Mouse (Mus musculus) heart, postnatal 4 days (tissue): ENCODE measurements around the gene 2310034G01Rik. TPM values are rescaled to one million over a fixed set of nuclear protein-coding genes. Genes with fewer than 3 reads are reported as not detected.

Source experiments
- DNase-seq: peaks from one replicate; pipeline ENCODE4 v3.0.0; 2021
- total RNA-seq, 2 experiments: library from RNA; stranded (reverse); gene quantifications; 2 replicates each; pipeline ENCODE4 v1.2.3; 2021

The 2310034G01Rik gene
- total RNA-seq, 2 experiments from 2014 or later = 0.18 TPM; not detected in 1

GRCm38 (mm10) chr19:46357344-46358280, 7.5 kb upstream of the 2310034G01Rik start:
- peak; percentile 39 for DNase-seq

DNA sequence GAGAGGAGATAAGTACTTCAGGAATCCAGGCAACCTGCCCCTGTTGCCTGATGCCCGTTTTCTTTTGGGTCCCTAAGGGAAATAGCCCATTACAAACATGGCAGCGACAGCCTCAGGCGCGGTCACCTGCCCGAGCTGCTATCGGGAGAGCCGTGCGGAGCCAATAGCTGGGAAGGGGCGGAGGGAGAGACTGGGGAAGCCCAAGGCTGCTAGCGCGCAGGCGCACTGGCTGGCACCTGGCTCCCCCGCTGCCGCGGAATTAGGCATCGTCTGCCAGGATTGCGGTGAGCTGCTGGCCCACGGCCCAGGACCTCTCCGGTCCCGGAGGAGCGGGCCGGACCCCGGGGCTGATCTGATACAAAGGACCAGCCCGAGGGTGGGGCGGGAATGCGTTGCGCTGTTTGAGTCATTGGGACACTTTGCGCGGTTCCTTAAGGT, 6.6 kb upstream of the 2310034G01Rik start:
- DNase-seq = peak; percentile 86

DNA sequence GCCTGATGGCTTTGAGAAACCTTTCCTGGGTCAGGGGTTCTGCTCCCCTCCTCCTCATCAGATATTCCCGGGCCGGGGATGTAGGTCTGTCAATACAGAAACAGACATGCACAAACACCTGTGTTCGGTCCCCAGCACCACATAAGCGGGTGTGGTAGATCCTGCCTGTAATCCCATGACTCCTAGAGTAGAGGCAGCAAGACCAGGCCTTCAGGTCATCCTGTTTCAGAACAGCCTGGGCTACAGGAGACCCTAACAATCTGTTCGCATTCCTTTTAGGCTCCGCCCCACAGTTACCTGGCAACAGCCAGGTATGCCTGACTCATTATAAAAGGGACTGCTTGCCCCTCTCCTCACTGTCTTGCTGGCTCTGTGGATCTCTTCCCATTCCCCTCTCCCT, 552 bp downstream of the 2310034G01Rik start:
- no peak for DNase-seq

DNA sequence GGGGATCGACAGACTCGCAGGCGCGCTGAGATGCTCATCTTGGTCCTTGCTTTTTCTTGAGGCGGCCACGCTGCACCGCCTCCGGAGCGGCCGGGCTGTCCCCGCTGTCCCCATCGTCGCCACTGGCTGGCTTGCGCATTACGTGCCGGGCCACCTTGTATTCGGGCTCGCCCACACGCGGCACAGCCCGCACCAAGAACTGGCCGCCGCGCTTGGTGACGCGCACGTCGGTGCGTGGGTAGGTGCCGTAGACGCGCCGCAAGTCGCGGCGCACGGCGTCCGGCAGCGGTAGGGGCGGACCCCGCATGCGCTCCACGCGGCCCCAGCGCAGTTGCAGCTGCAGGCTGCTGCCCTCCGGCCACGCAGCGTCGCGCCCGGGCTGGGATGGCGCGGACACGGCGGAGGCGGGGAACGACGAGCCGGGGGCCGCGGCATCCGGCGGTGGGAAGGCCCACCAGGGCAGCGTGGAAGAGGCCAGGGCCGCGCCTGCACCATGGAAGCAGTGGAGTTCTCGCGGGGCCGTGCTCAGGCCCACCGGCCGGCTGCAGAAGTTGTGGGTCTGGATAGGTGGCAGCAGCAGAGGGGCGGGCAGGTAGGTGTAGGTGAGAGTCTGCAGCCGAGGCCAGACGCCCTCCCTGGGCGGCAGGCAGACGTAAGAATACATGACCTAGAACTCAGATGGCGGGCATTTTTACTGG, 1.2 kb downstream of the 2310034G01Rik start:
- peak; percentile 78 for DNase-seq

DNA sequence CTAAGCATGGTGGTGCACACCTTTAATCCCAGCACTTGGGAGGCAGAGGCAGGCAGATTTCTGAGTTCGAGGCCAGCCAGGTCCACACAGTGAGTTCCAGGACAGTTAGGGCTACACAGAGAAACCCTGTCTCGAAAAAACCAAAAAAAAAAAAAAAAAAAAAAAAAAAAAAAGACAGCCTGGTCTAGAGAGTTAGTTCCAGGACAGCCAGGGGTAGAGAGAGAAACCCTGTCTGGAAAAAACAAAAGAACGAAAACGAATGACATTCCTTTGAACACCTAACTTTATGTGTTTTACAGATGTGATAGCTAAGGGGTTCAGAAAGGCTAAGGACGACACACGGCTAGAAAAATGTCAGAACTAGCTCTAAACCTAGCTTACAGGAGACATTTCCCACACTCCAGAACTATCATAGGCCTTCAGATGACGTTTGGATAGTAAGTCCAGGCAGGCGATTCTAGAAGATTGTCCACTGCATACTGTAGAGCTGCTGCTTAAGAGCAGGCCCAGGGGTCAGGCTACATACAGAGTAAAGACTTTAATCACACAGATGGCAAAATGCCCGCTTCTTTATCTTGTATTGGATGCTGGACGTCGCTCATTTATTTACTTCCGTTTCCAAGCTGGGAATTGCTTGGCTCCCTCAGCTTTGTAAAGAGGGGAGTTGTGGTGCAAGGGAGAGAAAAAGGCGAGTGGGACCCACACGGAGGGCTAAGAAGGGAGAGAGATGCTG, 2.0 kb downstream of the 2310034G01Rik start:
- DNase-seq = no peak

DNA sequence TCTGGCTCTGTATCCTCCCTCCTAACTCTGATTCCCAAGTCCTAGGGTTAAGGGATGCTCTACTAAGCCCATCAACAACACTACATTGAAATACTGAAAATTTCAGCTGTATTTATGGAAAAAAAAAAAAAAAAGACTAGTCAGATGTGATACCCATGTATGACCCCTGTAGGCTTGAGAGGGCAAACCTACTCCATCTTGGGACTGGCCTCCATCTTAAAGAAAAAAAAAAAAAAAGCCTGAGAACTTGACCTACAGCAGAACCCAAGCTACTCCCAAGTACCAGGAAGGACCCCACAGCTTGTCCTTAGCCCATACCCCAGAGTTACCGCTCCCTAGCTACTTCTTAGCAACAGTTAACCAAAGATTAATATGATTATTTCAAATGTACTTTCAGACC, 3.0 kb downstream of the 2310034G01Rik start:
- DNase-seq = no peak

DNA sequence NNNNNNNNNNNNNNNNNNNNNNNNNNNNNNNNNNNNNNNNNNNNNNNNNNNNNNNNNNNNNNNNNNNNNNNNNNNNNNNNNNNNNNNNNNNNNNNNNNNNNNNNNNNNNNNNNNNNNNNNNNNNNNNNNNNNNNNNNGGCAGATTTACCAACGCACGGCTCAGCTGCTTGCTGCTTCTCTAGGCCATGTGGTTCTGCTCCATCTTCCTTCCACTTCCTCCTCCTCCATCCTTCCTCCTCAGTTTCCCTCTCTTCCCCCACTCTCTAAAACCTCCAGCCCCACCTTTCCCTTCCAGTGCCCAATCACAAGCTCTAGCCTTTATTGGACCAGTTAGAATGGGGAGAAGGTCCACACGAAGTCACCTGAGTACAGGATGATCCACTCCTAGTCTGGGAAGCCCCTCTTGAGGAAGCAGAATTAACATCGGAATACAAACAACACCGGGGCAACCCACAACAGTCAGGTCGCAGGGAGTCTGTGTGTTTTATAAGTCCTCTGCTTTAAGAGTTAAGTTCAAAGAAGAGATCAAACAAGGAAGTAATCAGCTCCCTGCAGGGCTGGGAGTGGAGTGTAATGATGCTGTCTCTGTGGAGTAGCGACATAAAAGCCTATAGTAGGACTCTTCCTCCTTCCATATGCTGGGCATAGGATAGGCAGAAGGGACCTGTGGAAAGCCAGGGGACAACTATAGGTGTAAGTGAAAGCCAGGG, 5.2 kb downstream of the 2310034G01Rik start:
- no peak for DNase-seq

- DNase-seq = peak; percentile 76
Observed at GRCm38 (mm10) chr19:46339287-46339971, 10.7 kb downstream of the 2310034G01Rik start.

GRCm38 (mm10) chr19:46338942-46339286, 11.2 kb downstream of the 2310034G01Rik start:
- no peak for DNase-seq

DNA sequence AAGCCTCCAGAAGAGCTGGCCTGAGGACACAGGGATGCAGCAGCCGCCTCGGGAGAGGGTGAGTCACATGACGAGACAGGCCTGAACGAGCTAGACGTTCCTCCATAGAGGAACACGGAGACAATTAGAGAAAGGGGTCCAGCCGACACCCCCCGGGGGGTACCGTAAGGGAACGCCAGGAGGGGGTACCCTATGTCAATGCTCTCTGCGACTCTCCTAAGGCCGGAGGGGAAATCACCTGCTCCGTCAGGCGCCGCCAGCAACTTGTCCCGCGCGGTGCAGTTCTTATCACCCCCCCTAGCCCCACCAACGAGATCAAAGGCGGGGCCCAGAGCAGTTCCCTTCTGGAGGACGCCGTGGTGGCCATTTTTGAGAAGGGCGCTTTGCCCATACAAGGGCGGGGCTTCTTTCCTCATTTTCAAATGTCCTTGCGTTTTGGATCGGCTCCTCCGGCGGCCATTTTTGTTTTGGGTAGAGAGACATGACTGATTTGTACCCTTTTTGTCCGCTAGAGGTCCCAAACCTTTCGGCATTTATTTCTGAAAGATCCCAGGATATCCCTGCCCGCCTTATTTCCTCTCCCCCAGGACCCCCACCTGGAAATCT, 11.7 kb downstream of the 2310034G01Rik start, which contains the start of gene Cuedc2:
TSS of gene Cuedc2 (minus strand) at position 372 of the 606 bp plus-strand sequence.
- DNase-seq = peak; percentile 98

DNA sequence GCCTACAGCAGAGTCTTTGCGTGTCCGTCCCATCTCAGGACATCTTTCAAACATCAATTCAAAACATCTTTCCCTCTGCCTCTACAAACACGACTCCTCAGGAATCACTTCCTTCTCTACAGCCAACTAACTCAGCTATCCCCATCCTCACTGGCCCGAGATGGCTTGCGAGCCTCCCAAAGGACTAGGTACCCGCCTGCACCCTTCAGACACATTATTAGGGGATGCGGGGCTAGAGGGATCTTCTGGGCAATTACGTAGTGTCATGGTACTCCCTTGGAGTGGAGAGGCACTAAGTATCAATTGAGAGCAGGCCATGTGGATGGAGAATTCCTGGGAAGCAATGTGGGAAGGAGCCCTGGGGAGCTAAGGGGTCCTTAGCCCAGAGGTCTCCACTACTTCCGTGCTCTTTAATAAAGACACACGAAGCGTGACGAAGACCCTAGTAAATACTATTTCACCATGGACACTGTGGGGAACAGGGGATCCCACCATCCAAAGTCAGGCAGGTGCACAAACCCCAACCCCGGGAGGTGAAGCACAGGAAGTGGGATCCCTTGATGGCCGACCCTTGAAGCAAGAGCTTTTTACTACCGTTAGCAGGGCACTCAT, 12.3 kb downstream of the 2310034G01Rik start:
- DNase-seq = no peak

DNA sequence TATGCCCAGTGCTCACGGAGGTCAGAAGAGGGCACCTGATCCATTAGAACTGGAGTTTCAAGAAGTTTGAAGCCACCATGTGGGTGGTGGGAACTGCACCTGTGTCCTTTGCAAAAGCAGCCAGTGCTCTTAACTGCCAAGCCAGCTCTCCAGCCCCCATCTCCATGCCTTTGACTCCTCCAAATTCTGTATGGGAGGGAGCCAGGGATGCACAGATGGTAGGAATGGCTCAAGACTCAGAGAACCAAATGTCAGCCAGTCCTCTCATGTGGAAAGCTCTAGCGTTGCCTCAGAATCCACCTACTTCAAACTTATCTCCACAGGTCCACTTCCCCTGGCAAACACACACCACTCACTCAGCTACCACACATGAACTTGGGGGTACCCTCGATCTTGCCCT, 16.2 kb downstream of the 2310034G01Rik start:
- DNase-seq = no peak

GRCm38 (mm10) chr19:46332721-46333339, 17.3 kb downstream of the 2310034G01Rik start:
- no peak for DNase-seq

DNA sequence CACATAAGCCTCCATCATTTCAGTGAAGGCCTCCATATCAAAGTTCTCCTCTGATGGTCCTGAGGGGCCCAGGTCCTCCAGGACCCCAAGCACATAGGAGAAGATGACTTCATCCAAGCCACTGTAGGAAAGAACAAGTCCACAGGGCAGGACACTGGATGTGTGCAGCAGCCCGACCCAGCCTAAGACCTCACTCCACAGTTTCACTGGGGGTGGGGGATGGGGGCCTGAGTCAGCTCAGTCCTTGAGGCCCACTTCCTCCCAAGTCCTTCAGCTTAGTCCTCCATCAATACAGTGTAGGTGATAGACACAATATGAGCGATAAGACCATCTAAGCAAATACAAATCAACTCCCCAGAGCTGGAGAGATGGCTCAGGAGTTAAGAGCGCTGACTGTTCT, 18.2 kb downstream of the 2310034G01Rik start:
- DNase-seq = no peak

GRCm38 (mm10) chr19:46331326-46331725, 18.8 kb downstream of the 2310034G01Rik start:
- no peak for DNase-seq

GRCm38 (mm10) chr19:46330696-46331095, 19.4 kb downstream of the 2310034G01Rik start:
- no peak for DNase-seq

DNA sequence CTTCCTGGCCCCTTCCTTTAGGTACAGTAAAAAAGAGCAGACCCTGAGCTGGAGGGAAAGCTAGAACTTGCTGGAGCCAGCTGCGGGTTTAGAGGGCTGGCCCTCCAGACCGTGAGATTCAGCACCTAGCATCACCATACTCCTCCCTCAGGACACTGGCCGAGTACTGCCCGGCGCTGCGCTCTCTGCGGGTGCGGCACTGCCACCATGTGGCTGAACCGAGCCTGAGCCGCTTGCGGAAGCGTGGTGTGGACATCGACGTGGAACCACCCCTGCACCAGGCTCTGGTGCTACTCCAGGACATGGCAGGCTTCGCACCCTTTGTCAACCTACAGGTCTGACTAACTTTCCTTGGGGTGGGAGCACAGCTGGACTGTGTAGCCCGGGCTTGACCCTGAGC, 20.2 kb downstream of the 2310034G01Rik start:
- peak; percentile 89 for DNase-seq

DNA sequence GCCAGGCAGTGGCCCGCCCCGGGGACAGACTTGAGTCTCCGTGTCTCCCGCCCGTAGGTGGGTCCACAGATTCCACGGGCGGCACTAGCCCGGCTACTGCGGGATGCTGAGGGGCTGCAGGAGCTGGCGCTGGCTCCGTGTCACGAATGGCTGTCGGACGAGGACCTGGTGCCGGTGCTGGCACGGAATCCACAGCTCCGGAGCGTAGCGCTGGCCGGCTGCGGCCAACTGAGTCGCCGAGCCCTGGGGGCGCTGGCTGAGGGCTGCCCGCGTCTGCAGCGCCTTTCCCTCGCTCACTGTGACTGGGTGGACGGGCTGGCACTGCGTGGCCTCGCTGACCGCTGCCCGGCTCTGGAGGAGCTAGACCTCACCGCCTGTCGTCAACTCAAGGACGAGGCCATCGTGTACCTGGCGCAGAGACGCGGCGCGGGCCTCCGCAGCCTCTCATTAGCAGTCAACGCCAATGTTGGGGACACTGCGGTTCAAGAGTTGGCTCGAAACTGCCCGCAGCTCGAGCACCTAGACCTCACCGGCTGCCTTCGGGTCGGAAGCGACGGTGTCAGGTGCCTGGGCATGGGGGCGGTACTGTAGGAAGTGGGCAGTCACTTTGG, 21.0 kb downstream of the 2310034G01Rik start:
- DNase-seq = no peak
